Mouse (Mus musculus) heart, embryonic 16.5 days (tissue): ENCODE measurements around the gene Adcy10. TPM values are rescaled to one million over a fixed set of nuclear protein-coding genes. Genes with fewer than 3 reads are reported as not detected.

ENCODE experiments used
- ATAC-seq: fragments of 200-750 bp; cut with Nextera tagmentation; replicated peaks from 2 replicates; pipeline ENCODE4 v1.8.0; 2017; ENCODE audit warnings: moderate number of reproducible peaks; ENCODE audit not compliant: insufficient read depth, low FRiP score; ENCODE audit errors: extremely low read depth
- H3K27ac ChIP-seq: fragments of 300-500 bp; sonication (generic); 2 replicates; pipeline ENCODE4 v1.5.1; 2014; ENCODE audit warnings: mild to moderate bottlenecking, low read length, control low read depth, moderate library complexity
- H3K27me3 ChIP-seq: fragments of 300-500 bp; sonication (generic); 2 replicates; pipeline ENCODE4 v1.6.1; 2014; ENCODE audit warnings: low read length, mixed read lengths; ENCODE audit not compliant: control insufficient read depth, insufficient read depth
- H3K36me3 ChIP-seq: fragments of 300-500 bp; sonication (generic); 2 replicates; pipeline ENCODE4 v1.6.1; 2014; ENCODE audit not compliant: control insufficient read depth, insufficient read depth
- H3K4me1 ChIP-seq: fragments of 300-500 bp; sonication (generic); 2 replicates; pipeline ENCODE4 v1.6.1; 2014; ENCODE audit warnings: low read length, mixed read lengths; ENCODE audit not compliant: control insufficient read depth, insufficient read depth
- H3K4me2 ChIP-seq: fragments of 300-500 bp; sonication (generic); 2 replicates; pipeline ENCODE4 v1.6.1; 2014; ENCODE audit warnings: low read depth, mild to moderate bottlenecking, control low read depth, low read length
- H3K4me3 ChIP-seq: fragments of 300-500 bp; sonication (generic); 2 replicates; pipeline ENCODE4 v1.5.1; 2014; ENCODE audit warnings: mild to moderate bottlenecking, control low read depth, low read length
- H3K9ac ChIP-seq: fragments of 300-500 bp; sonication (generic); 2 replicates; pipeline ENCODE4 v1.6.1; 2014; ENCODE audit warnings: low read length, control low read depth
- H3K9me3 ChIP-seq: fragments of 300-500 bp; sonication (generic); replicated peaks from 2 replicates; pipeline ENCODE4 v1.6.1; 2016; ENCODE audit warnings: low read length; ENCODE audit not compliant: control insufficient read depth
- WGBS: fragments of 180-500 bp; shearing (Covaris S2); extraction: QIAGEN DNeasy Blood & Tissue Kit; methylation state at CpG from one replicate; pipeline ENCODE4 v1.1.7; 2014; 5-methylcytosine and 5-hydroxymethylcytosine counted together
- polyA plus RNA-seq: library from polyadenylated mRNA; unstranded; fragments of >200 nt; fragmentation: Nextera tagmentation; extraction: Ambion mirVana; gene quantifications from 2 replicates; pipeline ENCODE4 v1.2.1, GENCODE M21; 2015

The Adcy10 gene
- polyA plus RNA-seq, 1 experiment from 2014 or later, result not detected

DNA sequence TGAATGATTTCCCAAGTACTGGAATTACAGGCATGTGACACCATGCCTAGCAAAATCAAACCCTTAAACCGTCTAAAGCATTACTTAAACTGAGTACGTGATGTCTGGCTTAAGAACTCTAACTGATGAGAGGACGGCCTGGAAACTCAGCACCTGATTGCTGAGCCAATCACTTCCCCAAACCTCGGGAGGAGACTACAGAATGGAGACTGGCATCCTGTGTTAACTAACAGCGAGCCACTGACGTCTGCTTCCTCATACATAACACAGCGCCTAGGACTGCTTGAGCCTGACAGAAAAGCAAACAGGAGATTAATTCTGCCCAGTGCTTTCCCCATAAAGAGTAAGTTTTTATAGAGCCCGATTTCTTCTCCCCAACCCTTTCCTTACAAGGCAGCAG, 119.2 kb downstream of the Adcy10 start:
- no peak overlapping the region for H3K4me3 ChIP-seq
- H3K4me1 ChIP-seq, result peaks cover 8% of the 10 kb centered on the region
- no peak overlapping the region for H3K9ac ChIP-seq
- WGBS, result 51% methylated on average over 8 of the region's 8 CpGs
- H3K27ac ChIP-seq, result 0 out of 2 replicates have a peak overlapping the region, but pooled peaks have one; percentile 3
- H3K9me3 ChIP-seq, result no peaks in the 10 kb centered on the region
- H3K27me3 ChIP-seq, result no peaks in the 10 kb centered on the region
- peaks cover 22% of the 10 kb centered on the region for H3K36me3 ChIP-seq
- no peak for ATAC-seq
- H3K4me2 ChIP-seq, result no peak overlapping the region

DNA sequence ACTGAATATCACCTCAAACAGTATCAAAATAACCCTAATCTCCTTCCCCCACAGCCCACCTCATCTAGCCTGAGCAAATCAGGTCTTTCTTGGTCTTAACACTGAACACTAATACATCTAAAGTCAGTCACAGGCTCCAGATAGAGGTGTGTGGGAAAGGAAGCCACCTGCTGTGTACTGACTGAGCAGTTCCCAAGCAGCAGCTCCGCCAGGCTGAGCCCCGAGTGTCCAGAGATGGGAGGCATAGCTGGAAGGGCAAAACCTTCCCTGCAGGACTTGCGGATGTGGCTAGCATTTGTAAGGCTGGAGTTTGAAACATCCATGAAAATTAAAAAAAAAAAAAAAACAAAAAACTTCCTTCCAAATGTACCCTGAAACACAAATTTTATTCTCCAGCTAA, 120.1 kb downstream of the Adcy10 start:
- no peak for ATAC-seq
- Histone ChIP-seq H3K4me2 (no peak overlapping the region), H3K4me1 (peaks cover 12% of the 10 kb centered on the region), H3K36me3 (peaks cover 22% of the 10 kb centered on the region), H3K4me3 (no peak overlapping the region), H3K9ac (no peak overlapping the region), H3K27me3 (no peaks in the 10 kb centered on the region), H3K9me3 (no peaks in the 10 kb centered on the region), H3K27ac (no peak overlapping the region)
- WGBS, result 87% methylated on average over 3 of the region's 3 CpGs

DNA sequence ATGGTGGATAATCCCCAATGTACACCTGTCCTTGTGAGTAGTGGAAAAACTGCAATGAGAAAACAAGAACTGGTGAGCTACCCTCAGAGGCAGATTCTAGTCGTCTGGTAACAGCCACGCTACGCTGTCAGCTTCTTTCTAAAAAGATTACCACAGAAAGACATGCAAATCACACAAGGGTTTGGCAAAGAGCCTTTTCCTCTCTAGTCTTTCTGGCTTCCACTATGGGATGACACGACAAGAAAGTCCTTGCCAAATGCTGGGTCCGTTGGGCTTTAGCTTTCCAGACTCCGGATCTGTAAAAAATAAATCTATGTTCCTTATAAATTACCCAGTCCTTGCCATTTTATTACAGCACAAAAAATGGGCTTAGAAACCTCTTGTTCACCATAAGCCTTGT, 120.8 kb downstream of the Adcy10 start:
- peaks cover 22% of the 10 kb centered on the region for H3K36me3 ChIP-seq
- 70% methylated on average over 6 of the region's 6 CpGs for WGBS

DNA sequence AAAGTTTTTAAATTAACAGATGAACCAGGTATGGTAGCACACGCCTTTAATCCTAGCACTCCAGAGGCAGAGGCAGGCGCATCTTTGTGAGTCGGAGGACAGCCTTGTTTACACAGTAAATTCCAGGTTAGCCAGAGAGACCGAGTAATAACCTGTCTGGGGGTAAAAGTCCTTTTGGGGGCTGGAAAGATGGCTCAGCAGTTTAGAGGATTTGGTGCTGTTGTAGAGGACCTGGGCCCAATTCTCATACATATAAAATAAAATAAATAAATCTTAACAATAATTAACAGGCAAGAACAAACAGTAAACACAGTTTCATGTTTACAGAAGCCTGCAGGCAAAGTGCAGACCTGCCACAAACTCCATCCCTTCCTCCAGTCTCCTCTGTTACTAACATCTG, 123.9 kb downstream of the Adcy10 start:
- Histone ChIP-seq H3K36me3 (peaks cover 8% of the 10 kb centered on the region; the same call in 1 of the 2 replicates), H3K27me3 (no peaks in the 10 kb centered on the region), H3K4me1 (peaks cover 18% of the 10 kb centered on the region), H3K9ac (no peak overlapping the region), H3K4me3 (no peak overlapping the region), H3K4me2 (no peak overlapping the region), H3K9me3 (no peaks in the 10 kb centered on the region), H3K27ac (no peak overlapping the region)
- WGBS, result 92% methylated on average over 4 of the region's 4 CpGs
- no peak for ATAC-seq

More for the DNA sequence above, 120.8 kb downstream of the Adcy10 start:
- Histone ChIP-seq H3K4me2 (no peak overlapping the region), H3K9me3 (no peaks in the 10 kb centered on the region), H3K27me3 (no peaks in the 10 kb centered on the region), H3K4me1 (peaks cover 14% of the 10 kb centered on the region), H3K9ac (no peak overlapping the region), H3K4me3 (no peak overlapping the region), H3K27ac (no peak overlapping the region)
- ATAC-seq, result no peak

DNA sequence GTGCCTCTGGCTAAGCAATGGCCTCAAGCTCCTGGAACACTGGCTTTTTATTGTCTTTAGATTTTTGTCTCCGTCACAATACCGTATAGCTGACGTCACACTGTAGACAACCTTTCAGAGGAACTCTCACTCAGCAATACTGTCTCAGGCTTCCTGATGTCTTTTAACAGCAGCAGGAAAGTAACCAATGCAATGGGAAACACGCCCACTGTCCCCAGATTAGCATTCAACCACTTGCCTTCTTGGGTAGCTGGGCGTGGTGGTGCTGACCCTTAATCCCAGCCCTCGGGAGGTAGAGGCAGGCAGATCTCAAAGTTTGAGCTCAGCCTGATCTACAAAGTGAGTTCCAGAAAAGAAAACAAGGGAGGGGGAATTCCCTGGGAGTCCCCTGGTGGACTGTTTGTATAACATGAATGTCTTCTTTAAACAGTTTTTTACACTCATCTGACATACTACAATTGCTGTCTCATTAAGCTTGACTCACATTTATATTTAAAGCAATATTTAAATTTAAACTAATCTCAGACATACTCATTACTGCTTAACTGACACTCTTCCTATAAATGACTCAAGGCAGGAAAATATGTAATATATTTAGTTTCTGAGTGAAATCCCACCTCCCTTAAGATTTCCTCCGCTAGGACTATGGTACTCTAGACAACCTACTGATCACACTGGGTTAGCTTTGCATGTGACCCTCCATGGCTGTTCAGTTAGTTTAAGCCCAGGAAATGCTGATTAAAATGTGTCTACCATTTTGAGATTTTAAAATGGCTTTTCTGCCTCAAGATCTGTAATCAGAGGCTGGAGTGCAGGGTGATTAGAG, 124.7 kb downstream of the Adcy10 start:
- no peak; the same call in 1 of the 2 replicates for ATAC-seq
- Histone ChIP-seq H3K4me1 (peaks cover 12% of the 10 kb centered on the region; the same call in 1 of the 2 replicates), H3K27me3 (no peaks in the 10 kb centered on the region), H3K4me3 (no peak overlapping the region), H3K4me2 (no peak overlapping the region), H3K9ac (no peak overlapping the region), H3K9me3 (no peaks in the 10 kb centered on the region), H3K36me3 (peaks cover 11% of the 10 kb centered on the region), H3K27ac (peak overlapping the region; percentile 44)
- 63% methylated on average over 7 of the region's 7 CpGs for WGBS

DNA sequence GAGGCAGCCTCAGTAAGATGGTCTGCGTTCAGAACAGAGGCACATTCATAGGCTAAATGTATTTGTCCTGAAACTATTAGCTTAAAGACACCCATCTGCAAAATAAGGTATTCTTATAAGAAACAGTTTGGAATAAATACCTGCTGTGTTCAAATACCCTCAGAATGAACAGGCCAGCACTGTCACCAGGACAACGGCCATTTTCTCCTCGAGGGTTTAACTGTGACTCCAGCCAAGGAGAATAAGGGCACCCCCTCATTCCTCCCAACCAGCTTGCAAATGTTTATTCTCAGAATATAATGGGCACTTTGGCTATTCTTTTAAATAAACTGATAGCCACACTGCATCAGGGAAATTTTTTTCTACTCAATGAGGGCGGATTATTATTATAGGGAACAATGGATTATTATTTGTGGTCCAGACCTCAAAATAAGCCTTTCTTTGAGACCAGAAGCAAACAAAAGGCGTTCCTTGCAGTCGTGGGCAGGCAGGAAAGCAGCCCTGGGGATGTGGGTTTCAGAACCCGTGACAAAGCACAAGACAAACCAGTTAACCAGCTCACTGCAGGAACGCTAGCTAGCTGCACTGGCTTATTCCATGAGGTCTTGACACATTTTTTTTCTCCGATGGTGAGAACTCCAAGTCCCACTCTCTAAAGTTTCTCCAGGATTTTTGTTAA, 125.5 kb downstream of the Adcy10 start:
- no peak for ATAC-seq

DNA sequence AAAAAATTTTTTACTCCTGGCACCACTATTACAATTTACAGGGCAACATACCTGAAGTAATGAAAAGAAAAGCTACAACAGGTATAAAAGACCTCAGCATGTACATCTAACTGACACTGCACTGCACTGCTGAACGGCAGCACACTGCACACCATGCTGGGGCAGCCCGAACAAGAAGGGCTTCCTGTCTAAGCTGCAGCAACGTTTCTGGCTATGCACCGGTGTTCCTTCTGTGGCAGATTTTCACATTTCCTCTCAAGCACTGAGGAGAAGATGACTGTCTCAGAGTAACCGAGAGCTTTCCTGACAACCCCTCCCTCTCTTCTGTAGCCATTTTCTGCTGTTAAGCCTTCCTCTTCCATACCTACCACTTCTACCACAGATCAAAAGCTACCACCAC, 127.7 kb downstream of the Adcy10 start:
- Histone ChIP-seq H3K9ac (no peak overlapping the region), H3K27me3 (no peaks in the 10 kb centered on the region), H3K4me3 (no peak overlapping the region), H3K27ac (peak overlapping the region; percentile 21; the same call in 1 of the 2 replicates), H3K4me1 (peaks cover 30% of the 10 kb centered on the region), H3K4me2 (no peak overlapping the region), H3K36me3 (peaks cover 19% of the 10 kb centered on the region), H3K9me3 (peaks cover 5% of the 10 kb centered on the region)
- 42% methylated on average over 5 of the region's 5 CpGs for WGBS
- ATAC-seq, result no peak

More for the DNA sequence above, 125.5 kb downstream of the Adcy10 start:
- H3K4me3 ChIP-seq, result no peak overlapping the region
- H3K4me2 ChIP-seq, result no peak overlapping the region
- peaks cover 5% of the 10 kb centered on the region for H3K9me3 ChIP-seq
- H3K27ac ChIP-seq, result peak overlapping the region; percentile 44
- peaks cover 17% of the 10 kb centered on the region for H3K36me3 ChIP-seq
- peaks cover 12% of the 10 kb centered on the region; the same call in 1 of the 2 replicates for H3K4me1 ChIP-seq
- no peak overlapping the region for H3K9ac ChIP-seq
- no peaks in the 10 kb centered on the region for H3K27me3 ChIP-seq
- 70% methylated on average over 9 of the region's 9 CpGs for WGBS

DNA sequence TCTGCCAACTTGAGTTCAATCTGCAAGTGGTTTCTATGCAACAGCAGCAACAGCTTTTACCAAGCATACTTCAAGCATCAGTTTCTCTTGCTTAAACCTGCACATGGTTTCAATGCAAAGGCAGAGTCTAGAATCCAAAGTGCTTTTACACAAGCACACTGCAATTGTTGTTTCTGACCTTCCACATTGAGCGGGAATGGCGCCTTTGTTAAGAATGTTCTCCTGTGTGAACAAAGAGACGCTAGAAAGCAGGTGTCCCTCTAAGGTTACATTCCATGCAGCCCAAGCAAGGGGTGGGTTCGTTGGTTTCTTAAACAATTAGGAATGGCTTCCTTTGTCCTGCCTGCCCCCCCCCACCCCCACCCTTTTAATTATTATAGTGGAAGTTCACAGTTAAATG, 128.9 kb downstream of the Adcy10 start:
- H3K9me3 ChIP-seq, result peaks cover 5% of the 10 kb centered on the region
- no peak overlapping the region for H3K27ac ChIP-seq
- H3K9ac ChIP-seq, result no peak overlapping the region
- peaks cover 19% of the 10 kb centered on the region for H3K36me3 ChIP-seq
- no peaks in the 10 kb centered on the region for H3K27me3 ChIP-seq
- ATAC-seq, result no peak
- H3K4me2 ChIP-seq, result no peak overlapping the region
- H3K4me1 ChIP-seq, result peaks cover 38% of the 10 kb centered on the region
- 76% methylated on average over 4 of the region's 4 CpGs for WGBS
- no peak overlapping the region for H3K4me3 ChIP-seq

DNA sequence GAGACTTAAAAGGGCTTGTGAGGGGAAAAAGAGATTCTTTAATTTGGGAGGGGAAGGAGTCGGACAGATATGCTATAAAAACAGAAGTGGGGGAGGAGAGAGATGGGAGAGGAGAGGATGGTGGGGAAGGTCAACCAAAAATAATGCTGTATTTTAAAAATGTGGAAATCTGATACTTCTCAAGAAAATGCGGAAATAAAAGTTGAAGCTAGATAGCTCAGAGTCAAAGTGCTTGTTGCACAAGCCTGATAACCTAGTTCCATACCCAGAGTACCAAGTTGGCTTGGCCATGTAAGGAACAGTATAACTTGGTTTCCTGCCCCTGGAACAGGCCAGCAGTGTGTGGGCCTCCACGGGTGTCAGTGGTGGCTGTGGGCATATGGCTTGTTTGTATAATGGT, 129.8 kb downstream of the Adcy10 start:
- H3K9me3 ChIP-seq, result peaks cover 5% of the 10 kb centered on the region
- no peak overlapping the region for H3K27ac ChIP-seq
- H3K27me3 ChIP-seq, result no peaks in the 10 kb centered on the region
- 86% methylated on average over 3 of the region's 3 CpGs for WGBS
- H3K4me1 ChIP-seq, result peaks cover 37% of the 10 kb centered on the region
- no peak for ATAC-seq
- H3K4me2 ChIP-seq, result no peak overlapping the region
- H3K36me3 ChIP-seq, result peaks cover 19% of the 10 kb centered on the region
- no peak overlapping the region for H3K4me3 ChIP-seq
- H3K9ac ChIP-seq, result no peak overlapping the region
